Mouse (Mus musculus) bone marrow macrophage, adult 2 months (primary cell): Measurements from ENCODE around the gene N4bp2. TPM values are rescaled to one million over a fixed set of nuclear protein-coding genes. Genes with fewer than 3 reads are reported as not detected.

Experiments
- H3K27ac ChIP-seq: 2 replicates; pipeline ENCODE4 v1.5.1; 2012; ENCODE audit warnings: low read depth, low read length; ENCODE audit not compliant: insufficient read depth
- H3K4me1 ChIP-seq: 2 replicates; pipeline ENCODE4 v1.6.1; 2012; ENCODE audit warnings: low read length; ENCODE audit not compliant: control insufficient read depth, insufficient read depth
- H3K4me3 ChIP-seq: 2 replicates; pipeline ENCODE4 v1.5.1; 2012; ENCODE audit warnings: mild to moderate bottlenecking, low read length, moderate library complexity; ENCODE audit not compliant: insufficient read depth
- CTCF ChIP-seq: IDR thresholded peaks from 2 replicates; pipeline ENCODE4 v1.5.1; 2012; ENCODE audit warnings: low read depth, mild to moderate bottlenecking, low read length, moderate library complexity
- POLR2A ChIP-seq: IDR thresholded peaks from 2 replicates; pipeline ENCODE4 v1.6.1; 2012; ENCODE audit warnings: mild to moderate bottlenecking, low read depth, low read length, borderline replicate concordance
- polyA plus RNA-seq: library from polyadenylated mRNA; stranded (reverse); fragments of >200 nt; gene quantifications from 2 replicates; pipeline ENCODE4 v1.2.4, GENCODE M21; 2012; ENCODE audit not compliant: missing spikeins, insufficient read depth, insufficient read length

N4bp2 gene
- polyA plus RNA-seq, 1 experiment, result 10.1 TPM

DNA sequence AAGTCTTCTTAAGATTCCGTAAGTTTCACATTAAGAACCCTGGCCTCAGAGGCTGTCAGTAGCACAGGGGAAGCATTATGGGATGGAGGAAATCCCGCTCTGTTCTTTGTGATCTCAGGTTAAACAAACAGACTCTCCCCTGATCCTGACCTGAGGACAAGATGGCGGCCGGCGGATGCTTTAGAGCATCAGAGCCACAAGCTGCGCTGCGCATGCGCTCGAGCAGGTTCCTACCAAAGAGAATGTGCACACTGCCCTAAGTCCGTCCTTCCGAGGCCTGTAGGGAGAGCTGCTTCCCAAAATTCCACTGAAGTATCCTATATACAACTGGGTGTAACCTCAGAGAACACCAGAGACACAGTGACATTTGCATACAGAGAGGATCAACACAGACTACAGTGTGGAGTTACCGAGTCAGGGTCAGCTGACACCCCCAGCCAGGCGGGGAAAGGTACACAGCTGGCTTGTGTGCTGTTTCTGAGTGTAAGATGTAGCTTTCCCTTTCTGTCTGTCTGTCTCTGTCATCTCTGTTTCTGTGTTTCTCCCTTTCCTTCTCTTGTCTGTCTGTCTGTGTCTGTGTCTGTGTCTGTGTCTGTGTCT lies 108.1 kb downstream of the N4bp2 start:
- no peak for TF ChIP-seq POLR2A
- no peak for TF ChIP-seq CTCF
- peaks cover 11% of the 10 kb centered on the region for H3K4me1 ChIP-seq
- no peak overlapping the region for H3K4me3 ChIP-seq
- no peak overlapping the region for H3K27ac ChIP-seq

DNA sequence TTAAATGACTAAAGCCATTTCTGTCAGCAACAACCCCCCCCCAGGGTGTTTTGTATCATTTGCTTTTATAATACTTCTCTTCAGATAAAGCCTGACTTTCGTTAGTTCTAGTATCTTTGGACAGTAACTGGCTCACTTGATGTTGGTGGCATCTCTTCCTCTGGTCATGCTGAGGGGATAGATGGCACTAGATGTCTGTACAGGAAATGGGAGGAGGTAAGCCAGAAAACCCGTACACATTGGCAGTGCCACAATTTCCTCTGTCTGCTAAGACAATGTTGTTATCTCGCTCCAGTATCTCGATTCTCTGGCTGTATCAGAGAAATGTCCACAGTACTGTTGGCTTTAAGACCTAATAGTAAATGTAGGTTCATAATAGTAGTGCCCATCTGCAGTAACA lies 109.9 kb downstream of the N4bp2 start:
- Histone ChIP-seq H3K4me1 (0 out of 2 replicates have a peak, but pooled peaks cover 2% of the 10 kb centered on the region), H3K4me3 (no peak overlapping the region), H3K27ac (no peak overlapping the region)
- TF ChIP-seq POLR2A, result no peak
- no peak for TF ChIP-seq CTCF

GRCm38 (mm10) chr5:65875269-65875668 lies 111.9 kb downstream of the N4bp2 start:
- H3K27ac ChIP-seq, result no peak overlapping the region
- no peaks in the 10 kb centered on the region for H3K4me1 ChIP-seq
- TF ChIP-seq CTCF (no peak), POLR2A (no peak)
- no peak overlapping the region for H3K4me3 ChIP-seq

GRCm38 (mm10) chr5:65878367-65878766 lies 115.0 kb downstream of the N4bp2 start:
- H3K27ac ChIP-seq, result no peak overlapping the region
- peaks cover 5% of the 10 kb centered on the region for H3K4me1 ChIP-seq
- TF ChIP-seq CTCF, result no peak
- no peak for TF ChIP-seq POLR2A
- H3K4me3 ChIP-seq, result no peak overlapping the region

Other genes with a start within 250 kb of the N4bp2 start
- gene Smim14, start 226.3 kb upstream of the N4bp2 start, polyA plus RNA-seq, result 232 and 266 TPM in 2 replicates
- gene Ube2k, start 226.3 kb upstream of the N4bp2 start, polyA plus RNA-seq, result 127 and 130 TPM in 2 replicates
- 101 and 103 TPM in 2 replicates for gene Pds5a, start 65.2 kb upstream of the N4bp2 start, polyA plus RNA-seq
- 2.1 and 2.4 TPM in 2 replicates for gene Rhoh, start 97.7 kb downstream of the N4bp2 start, polyA plus RNA-seq
- not detected in 2 replicates for gene Chrna9, start 171.4 kb downstream of the N4bp2 start, polyA plus RNA-seq
- gene 9130230L23Rik, start 240.8 kb downstream of the N4bp2 start, polyA plus RNA-seq, result 1.0 TPM in 2 replicates